Mouse (Mus musculus) bone marrow macrophage, adult 2 months (primary cell): ENCODE data around the gene Opn4.

Experiments used
- CTCF ChIP-seq: IDR thresholded peaks from 2 replicates; pipeline ENCODE4 v1.5.1; 2012; ENCODE audit warnings: low read depth, mild to moderate bottlenecking, low read length, moderate library complexity
- POLR2A ChIP-seq: IDR thresholded peaks from 2 replicates; pipeline ENCODE4 v1.6.1; 2012; ENCODE audit warnings: mild to moderate bottlenecking, low read depth, low read length, borderline replicate concordance

GRCm38 (mm10) chr14:34549004-34549671 lies 50.8 kb downstream of the Opn4 start:
- TF ChIP-seq POLR2A (no peak), CTCF (peak; percentile 53; the same call in 1 of the 2 replicates)
